Mouse (Mus musculus) thymus, postnatal 25 days (tissue): ENCODE data around the gene Islr.
"Not testable (repeated sequence)": the region's sequence is repeated elsewhere in the genome, so short reads cannot be mapped to it uniquely, and the experiment has no call there.

ENCODE experiments used
- DNase-seq: peaks from one replicate; pipeline ENCODE4 v3.0.0; 2022

Gene Islr

DNA sequence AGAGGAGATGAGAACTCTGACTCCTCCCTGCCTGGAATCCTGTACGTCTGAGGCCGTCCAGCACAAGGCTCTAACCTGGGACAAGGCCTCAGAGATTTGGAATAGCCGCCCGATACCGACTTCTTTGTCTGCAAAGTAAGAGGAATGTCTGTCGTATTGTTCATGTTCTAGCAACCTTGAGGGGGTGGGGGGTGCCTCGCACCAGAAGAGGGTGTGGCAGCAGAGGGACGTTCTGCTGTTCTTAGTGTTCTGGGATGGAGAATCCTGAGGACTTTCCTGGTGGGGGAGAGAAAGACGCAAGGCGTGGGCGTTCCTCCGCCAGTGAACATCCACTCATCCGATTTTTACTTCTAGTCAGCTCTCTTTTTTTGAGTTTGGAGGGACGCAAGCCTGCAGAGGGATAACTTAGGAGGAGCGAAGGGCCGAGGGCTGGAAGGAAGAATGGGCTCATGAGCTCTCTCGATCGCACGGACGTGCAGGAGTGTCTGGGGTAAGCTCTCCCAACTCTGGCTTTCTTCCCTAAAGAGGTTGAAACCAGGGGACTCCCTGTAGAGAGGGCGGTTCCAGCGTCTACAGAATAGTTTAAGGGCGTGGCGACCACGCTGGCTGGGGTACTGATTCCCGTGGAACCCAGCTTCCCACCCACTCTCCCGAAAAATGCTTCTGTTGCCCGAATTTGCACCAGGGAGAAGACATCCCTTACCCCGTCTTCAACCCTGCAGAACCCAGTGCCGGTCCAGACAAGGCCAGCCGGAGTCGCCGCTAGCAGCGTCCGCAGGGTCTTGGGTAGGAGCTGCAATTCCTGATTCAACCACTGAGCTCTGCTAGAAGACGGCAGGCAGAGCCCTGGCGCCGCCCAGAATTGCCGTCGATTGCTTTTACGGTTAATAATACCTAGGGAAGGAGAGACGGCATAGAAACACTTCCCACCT is at the start of gene Islr, which contains the start of gene Islr2:
Gene Islr (minus strand): TSS at position 791 of the 932 bp plus-strand sequence.
Gene Islr2 (minus strand): TSS at position 804 of the 932 bp plus-strand sequence.
- DNase-seq: peak; percentile 59

DNA sequence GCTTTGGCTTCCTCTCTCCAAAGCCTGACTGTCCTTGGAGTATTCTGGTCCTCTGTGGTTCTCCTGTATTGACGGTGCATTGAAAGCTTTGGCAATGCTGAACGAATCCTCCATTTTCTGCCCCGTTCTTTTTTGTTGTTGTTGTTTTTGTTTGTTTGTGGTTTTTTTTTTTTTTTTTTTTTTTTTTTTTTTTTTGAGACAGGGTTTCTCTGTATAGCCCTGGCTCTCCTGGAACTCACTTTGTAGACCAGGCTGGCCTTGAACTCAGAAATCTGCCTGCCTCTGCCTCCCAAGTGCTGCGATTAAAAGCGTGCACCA is 49.7 kb upstream of the Islr start:
- not testable (repeated sequence) for DNase-seq

DNA sequence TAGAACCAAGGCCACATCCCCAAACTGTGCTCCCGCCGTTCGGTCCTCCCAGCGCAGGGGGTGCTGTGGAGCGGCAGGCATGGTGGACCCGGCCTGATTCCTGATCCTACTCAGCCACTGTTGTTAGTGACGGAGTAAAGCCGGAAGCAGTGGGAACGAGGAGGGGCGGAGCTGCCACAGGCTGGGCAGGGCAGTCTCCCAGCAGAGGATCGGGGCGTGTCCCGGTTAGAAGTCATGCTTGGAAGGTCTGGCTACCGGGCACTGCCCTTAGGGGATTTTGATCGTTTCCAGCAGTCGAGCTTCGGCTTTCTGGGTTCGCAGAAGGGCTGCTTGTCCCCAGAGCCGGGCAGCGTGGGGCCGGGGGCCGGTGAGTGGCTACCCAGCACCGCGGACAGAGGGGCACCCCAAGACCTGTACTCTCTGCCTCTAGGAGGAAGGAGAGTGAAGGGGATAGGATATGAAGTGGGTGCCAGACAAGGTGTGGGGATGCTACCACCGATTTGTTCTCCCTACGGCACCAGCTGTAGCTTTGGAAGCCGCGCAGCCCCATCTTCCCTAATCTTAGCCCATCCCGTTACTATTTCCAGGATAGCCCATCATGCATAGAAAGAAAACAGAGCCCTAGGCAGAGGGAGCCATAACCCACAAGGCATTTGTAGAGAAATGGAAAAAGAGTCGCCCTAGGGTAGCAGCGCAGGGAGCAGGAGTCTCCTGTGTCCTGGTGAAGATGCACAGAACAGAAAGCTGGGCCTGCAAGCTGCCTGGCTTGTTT is 49.1 kb upstream of the Islr start, which contains the start of gene Stoml1:
Gene Stoml1 (plus strand): TSS at position 132 of the 772 bp plus-strand sequence.
- peak; percentile 95 for DNase-seq

DNA sequence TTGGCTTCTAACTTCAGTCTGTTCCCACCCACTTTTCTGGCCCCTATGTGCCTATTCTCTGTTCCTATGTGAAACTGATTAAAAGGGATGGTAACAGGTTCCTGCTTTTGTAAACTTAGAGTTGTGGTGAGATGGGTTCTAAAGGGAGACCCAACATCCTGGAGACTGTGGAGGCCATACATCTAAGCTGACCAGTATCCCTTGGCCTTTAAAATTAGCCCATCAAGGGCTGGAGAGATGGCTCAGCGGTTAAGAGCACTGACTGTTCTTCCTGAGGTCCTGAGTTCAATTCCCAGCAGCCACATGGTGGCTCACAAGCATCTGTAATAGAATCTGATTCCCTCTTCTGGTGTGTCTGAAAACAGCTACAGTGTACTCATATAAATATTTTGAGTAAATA is 46.6 kb upstream of the Islr start:
- DNase-seq: not testable (repeated sequence)

DNA sequence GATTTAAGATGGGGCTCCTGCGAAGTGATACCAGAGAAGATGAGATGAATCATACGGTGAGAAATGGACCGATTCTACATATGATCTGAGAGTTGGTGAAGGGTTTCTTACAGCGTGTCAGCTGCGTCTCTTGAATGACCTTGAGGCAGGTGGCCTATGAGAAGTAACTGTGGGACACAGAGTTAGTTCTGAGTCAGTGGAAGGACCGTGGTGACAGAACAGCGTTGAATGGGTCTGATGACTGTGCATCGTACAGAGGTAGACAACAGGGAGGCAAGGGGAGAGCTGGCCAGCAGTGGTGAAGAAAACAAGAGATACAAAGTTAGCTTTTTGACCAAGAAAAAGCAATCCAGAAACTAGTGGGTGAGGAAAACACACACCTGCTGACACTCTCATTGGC is 46.2 kb upstream of the Islr start:
- DNase-seq: no peak

DNA sequence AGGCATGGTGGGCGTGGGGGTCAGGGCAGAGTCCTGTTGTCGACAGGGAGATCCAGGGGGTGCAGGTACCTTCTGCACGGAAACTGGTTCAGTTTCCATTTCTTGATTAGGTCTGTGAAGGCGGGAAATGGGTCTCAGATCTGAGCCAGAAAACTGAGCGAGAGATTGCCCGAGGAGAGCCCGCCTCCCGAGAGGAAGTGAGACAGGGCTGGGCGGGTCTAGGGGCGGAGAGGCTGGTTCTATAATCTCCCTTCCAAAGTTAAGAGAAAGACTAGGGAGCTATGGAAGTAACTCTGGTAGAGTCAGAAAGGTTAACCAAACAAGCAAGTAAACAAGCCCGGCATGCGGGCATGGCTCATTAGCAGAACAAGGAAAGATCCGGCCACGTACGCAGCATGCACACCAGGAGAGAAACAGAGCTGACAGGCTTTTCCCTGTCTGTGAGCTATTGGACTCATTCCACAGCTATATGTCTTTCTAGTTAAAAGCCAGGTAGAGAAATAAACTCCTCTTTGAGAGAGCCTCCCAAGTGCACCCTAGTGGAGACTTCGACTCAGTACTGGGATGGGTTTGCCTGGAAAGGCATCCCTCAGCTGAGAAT is 45.6 kb upstream of the Islr start, which contains the start of gene Pml:
Gene Pml (minus strand): TSS at position 195 of the 601 bp plus-strand sequence.
- peak; percentile 77 for DNase-seq

DNA sequence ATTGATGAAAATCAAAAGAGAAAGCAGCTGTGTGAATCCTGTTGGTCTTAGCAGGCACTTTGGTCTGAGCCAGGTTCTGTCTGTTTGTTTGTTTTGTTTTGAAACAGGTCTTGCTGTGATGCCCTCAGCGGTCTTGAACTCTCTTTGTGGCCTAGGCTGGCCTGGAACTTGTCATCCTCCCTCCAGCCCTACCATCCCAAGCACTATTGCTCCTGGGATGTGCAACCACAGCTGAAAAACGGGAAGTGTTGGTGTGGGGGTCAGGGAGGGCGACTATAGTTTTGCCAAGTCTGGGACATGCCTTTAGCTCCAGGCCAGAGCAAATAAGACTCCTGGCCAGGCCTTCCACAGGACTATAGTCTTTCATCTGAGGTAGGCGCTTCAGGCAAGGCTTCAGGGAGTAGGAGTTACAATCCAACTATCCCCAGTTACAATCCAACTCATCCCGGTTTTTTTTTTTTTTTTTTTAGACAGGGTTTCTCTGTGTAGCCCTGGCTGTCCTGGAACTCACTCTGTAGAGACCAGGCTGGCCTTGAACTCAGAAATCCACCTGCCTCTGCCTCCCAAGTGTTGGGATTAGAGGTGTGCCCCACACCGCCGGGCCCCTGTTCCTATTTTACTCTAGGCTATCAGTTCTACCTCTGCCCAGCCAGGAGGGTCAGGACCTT is 44.8 kb upstream of the Islr start:
- DNase-seq: no peak

DNA sequence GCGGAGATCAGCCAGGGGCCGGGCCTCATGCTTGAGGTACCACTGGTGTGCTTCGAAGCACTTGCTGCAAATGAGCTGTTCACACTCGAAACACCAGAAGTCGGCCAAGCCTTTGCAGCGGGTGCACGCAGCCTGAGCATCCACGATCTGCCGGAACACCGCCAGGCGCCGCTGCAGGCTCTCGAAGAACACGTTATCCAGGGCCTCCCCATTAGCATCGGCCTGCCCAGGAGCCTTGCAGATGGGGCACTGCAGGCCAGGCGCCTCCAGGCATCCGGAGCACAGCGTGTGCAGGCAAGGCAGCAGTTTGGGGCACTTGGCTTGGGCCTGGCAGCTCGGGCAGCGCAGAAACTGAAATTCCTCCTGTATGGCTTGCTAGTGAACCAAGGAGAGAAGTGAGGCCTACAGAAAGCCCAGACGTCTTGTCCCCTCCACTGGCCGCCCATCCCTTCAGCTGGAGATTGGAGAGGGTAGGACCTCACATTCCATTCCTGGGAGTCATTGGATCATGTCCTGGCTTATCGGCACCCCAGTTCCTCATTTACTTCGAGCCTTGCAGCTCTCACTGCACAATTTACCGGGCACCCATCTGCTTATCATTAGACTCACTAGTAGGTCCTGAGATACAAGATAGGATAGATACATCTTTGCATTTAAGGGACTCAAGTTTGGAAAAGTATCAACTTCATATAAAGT is 43.1 kb upstream of the Islr start:
- peak; percentile 87 for DNase-seq

DNA sequence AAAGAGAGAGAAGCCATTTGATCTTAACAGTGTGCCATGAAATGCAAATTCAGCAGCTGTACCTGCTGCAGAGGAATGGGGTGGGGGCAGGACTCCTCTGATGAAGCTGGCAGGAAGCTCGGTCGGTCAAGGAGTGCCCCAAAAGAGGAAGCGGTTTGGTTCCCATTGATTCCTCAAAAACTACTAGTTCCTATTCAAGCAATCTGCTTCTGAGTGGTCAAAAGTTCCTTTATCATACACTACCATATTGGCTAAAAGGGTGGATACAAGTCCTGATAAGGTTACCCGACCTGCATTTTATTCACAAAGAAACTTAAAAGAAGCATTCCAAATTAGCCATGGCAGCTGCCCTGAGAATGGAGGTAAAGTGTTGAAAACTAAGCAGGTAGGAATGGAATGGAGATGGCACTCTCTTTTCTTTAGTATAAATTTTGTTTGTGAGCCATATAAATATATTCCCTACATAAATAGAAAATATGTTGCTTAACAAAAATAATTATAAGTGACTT is 42.0 kb upstream of the Islr start:
- no peak for DNase-seq

DNA sequence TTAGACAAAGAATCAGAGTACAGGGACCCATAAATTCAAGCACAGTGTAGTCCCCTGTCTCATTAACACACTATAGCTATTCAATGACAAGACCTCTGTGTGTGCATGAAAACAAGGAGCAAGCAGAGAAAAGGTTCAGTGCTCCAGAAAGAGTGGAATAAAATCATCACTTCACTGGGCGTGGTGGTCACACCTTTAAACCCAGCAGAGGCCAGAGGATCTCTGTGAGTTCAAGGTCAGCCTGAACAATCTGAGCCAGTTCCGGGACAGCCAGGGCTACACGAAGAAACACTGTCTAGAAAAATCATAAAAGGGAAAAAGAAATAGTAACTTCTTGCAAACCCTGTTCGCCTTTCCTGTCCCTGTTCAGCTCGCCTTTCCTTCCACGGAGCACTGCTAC is 39.6 kb upstream of the Islr start:
- no peak for DNase-seq

DNA sequence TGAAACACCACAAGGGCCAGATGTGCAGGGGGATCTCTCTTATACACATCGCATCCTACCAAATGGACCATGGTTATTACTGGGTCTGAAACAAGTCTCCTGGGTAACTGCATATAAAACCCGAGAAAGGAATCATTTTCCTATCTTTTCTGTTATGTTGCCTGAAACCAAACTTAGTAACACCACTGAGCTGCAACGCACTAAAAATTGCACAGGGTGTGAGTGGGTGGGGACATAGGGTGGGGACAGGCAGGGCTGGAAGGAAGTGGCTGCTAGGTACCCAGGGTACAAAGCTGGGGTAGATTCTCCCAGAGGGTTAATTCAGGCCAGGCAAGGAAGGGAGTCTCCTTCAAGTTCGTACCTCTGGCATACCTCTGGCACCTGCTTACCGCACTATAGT is 38.6 kb upstream of the Islr start:
- DNase-seq: no peak

DNA sequence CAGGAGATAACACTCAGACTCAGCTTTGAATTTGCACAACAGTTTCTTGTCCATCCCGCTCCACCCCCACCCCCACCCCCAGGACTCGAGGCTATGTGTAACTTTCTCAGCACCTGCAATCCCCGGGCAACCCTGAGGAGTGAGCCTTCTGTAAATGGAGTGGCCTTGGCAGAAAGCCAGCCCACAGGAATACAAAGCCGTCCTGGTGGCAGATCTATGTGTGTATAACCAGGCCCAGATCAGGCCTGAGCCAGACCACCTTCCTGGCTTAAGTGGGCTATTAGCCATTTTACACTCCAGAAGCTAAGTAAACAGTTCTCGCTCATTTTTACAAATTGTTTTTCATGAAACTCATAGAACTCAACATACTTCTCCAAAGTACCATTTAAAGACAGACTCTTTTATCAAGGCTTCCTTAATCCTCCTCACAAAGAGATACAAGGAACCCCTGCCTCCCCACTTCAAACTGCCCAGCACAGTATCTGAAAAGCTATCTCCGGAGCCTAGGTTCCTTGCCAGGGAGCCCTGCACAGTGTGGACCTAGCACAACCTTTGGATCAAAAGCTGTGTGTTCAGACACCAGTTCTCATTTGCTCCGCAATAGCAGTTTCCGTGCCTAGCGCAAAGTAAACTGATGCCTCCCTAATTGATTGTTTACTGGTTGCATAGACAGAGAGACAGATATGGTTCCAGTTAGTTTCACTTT is 37.8 kb upstream of the Islr start:
- DNase-seq: no peak

DNA sequence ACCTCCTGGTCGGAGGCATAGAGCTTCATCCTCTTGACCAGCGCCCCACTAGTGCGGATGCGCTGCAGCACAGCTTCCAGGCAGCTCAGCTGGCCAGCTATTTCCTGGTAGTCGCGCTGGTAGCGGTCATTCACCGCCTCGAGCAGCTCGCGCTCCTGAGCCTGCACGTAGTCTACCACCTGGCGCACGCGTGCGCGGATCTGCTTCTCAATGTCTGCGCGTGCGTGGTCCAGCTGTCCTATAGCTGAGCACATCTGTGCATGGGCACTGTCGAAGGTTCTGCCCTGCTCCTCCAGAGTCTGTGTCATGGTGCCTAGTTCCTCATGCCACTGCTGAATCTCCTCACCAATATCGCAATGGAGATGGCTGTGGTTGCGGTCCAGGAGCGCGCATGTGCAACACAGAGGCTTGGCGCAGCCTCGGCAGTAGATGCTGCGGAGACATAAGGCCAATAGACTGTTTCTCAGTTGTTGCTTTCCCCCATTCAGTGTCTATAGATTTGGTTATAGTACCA is 30.5 kb upstream of the Islr start:
- DNase-seq: no peak

DNA sequence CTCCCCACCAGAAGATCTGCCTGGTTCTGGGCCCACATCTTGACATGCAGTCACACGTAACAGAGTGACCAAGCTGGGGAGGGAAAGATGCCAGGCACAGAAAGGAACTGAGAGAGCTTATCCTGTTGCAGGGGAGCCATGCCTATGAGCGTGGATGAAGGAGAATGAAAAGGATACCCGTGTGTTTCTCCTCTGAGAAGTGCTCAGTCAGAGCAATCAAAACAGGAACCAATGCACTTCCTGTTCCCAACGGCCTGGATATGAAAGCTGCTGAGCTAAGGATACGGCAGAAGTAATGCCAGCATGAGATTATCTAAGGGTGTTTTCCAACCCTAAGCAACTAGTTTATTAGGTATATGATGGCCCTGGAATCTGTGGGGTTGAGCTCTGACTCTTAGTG is 28.3 kb upstream of the Islr start:
- no peak for DNase-seq

DNA sequence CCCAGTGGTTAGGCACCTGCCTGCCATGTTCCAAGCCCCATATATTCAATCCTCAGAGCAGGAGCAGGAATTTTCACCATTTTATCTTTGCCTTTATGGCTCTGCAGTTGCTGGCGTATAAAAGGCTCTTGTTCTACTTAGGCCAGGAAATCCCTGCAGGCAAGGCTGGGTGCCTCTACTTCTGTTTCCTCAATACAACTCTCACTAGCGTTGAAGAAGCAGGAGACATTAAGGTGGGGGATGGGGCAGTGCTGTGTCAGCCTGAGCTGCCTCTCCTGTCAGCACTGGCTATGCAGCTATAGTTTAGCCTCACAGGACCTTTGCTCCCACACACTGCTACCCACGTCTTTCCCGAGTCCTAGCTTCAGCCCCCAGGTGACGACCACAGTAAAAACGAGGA is 27.6 kb upstream of the Islr start:
- DNase-seq: no peak

DNA sequence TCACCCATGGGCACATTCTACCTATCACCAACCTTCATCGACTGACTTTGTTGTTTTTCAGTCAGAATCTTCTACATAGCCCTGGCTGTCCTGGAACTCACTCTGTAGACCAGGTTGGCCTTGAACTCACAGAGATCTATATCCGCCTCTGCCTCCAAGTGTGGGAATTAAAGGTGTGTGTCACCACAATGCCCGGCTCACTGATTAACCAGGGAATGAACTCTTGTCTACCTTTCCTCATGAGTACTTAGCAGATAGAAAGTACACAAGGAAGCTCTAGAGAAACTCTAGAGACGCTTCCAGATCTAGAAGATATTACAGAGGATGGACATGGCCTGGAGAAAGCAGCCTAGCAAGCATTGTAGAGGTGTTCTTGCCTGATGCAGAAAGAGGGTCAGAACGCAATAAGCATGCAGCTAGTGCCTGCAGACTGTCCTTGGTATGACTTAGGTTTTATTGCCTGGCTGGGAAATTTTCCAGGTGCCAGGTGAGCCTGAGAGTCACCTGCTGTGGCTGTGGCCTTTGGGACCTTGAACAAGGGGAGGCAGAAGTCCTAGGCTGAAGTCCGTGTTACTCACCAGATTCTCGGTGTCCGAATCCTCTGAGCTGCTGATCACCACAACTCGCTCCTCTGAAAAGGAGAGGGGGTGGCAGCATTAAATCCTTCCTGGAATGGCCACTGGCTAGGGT is 24.8 kb upstream of the Islr start:
- no peak for DNase-seq

DNA sequence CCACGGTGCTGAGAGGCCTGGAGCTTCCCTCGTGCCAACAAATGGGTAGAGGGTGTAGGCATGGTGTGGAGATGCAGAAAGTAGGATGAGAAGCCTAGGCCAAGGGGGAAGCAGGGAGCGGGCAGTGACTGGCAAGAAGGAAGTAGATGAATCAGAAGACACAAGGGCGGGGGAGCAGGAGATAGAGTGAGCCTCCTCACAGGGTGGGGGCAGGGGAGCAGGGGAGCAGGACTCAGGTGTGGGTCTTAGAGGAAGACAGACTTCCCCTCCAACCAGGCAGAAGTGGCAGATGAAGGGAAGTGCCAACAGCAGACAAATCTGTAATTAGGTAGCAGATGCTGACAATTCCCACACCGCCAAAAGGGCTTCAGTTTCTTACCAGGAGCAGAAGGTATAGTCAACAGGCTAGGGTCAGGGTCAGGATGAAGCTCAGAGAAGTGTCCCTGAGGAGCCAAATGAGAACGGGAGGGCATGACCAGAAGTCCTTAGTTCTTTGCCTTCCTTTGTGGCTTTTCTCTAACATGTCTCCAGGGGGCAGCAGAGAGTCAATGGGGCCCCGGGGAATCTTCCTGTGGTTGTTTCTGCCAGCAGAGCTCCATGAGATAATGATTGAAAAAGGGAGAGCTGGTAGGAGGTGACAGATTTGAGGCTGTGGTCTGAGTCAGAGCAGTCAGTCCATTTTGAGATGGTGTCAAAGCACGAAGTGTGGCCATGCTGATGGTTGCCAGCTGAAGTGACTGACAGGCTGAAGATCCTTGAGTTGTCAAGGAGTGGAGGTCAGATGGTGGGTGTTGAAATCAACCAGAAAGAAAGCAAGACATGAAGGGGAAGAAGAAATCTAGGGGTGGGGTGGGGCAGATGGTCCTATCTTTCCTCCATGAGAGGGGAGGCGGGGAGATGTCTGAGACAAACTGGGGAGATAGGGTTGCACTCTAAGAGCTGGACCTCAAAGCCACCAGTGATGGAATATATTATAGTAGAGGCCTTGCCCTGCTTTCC is 22.1 kb upstream of the Islr start:
- DNase-seq: peak; percentile 68

DNA sequence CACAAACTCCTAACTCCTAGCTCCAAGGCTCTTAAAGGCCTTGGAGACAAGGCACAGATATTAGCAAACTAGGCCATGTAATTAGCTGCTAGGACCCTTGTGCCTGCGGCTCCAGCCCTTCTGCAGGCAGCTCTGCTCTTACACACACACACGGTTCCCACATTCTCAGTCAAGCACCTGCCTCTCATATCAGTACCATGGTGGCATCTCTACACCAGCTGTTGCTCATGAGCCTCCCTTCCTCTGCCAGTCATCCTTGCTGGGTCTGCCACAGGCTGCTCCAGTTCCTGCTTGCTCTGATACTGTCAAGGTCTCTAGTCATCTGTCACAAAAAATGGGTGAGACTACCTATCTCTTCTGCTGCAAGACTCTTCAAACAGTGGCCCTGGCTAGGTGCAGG is 20.2 kb upstream of the Islr start:
- DNase-seq: no peak

DNA sequence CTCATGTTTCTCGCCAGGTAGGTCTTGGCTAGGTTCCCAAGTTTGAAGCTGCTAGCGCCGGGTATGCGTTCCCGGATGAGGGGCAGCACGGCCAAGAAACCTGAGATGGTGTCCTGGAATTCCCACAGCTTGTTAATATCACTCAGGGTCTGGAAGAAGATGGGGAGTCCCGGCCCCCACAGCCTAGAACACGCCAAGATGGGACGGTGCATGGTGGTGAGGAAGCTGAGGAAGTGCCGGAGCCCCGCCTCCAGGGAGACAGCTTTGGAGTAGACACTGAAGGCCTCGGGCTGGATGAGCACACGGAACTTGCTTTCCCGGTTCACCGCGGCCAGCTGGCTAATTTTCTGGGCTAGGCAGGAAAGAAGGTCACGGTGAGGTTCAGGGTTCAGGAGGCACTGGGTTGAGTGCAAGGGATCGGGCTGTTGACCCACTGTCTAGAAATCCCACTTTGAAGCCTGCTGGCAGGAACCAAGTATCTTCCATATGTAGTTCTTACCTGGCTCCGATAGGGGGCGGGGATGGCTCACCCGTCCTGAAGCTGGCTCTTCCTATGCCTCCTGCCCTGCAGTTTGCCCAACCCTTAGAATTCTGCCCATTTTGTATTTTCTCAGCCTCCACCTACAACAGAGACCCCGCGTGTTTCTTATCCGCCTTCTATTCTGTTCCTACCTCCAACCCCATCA is 16.3 kb upstream of the Islr start:
- peak; percentile 44 for DNase-seq
